Mouse (Mus musculus) frontal cortex, postnatal 36 days (tissue): ENCODE results near the gene Zfp638.
"Not testable (repeated sequence)": the region's sequence is repeated elsewhere in the genome, so short reads cannot be mapped to it uniquely, and the experiment has no call there.

Experiments used
- DNase-seq, 2 experiments: peaks; one replicate each; pipeline ENCODE4 v3.0.0; 2022; ENCODE audit warnings: low spot score in 2 of 2

The Zfp638 gene

DNA sequence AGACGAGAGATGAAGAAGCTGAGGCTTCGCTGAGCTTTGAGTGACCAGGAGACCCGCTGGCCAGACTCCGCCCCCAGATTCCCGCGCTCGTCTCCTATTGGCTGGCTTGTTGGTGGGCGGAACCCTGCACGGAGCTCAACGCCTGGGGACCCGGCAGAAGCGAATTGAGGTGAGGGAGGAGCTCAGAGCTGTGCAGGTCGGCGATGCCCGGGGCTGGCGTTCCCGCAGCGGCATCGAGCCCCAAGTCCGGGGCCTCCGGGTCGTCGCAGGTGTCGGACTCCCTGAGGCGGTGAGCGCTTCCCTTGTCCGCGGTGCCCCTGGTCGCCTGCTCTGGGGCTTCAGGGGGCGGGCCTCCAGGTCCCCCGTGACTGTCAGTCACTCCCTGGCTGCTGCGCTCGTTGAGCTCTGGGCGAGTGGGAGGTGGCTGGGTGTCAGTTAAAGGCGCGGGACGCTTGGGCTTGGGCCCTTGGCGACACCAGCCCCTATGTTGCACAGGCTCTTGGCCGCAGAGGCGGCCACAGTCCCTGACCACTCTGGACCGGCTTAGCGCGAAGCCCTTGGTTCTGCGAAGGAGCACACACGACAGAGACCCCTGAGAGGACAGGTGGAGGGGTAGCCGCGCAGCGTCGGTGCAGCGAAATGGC is at the start of gene Zfp638:
Gene Zfp638 (plus strand): TSS at position 156 of the 644 bp plus-strand sequence.
- DNase-seq: peak; percentile 95 to 96

- no peak for DNase-seq
Measured at GRCm38 (mm10) chr6:83818996-83819395, 47.9 kb upstream of the Zfp638 start.

GRCm38 (mm10) chr6:83820727-83821515 is 46.0 kb upstream of the Zfp638 start:
- DNase-seq: no peak

DNA sequence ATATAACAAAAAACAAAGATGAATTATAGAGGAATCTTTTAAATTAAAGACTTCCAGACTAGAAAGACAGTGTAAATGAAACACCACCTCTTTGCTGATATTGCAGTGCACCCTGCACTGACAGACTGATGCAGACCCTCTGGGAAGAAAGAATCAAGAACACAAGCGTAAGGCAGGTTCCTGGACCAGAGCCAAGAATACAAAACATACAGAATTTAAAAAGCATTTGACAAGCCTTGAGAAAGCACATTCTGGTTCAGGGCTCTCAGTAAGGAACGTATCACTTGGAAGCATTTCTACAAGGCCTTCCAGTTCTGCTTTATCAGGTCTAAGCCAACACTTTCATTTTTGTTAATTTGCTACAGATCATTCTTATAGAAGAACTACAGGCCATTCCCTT is 45.1 kb upstream of the Zfp638 start:
- DNase-seq: no peak

- DNase-seq: peak; percentile 4 to 5
Measured at GRCm38 (mm10) chr6:83830941-83831605, 35.8 kb upstream of the Zfp638 start.

DNA sequence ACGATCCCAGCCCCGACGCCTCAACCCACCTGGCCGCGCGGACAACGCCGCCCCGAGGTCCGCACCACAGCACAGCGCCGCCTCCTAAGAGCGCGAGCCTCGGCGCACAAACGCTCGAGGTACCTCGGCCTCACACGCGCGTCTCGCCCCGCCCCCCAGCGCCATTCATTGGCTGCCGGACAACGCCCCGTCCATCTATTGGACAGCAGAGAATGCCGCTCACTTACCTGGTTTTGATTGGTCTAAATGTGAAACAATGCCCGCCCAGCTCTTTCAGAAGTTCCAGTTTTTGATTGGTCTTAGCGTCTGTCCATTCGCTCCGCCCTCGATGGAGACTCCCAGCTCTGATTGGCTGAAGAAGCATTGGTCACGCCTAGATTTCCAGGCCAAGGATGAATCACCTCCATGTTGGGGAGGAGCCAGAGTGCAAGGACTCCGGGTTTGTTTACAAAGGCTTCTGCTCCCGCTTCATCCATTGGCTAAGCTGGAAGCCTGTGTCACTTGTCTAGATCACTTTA is 35.2 kb upstream of the Zfp638 start, which contains the start of gene Paip2b:
Gene Paip2b (minus strand): TSS at position 136 of the 518 bp plus-strand sequence.
- peak; percentile 98 to 100 for DNase-seq

- not testable (repeated sequence) for DNase-seq
Measured at GRCm38 (mm10) chr6:83832393-83832792, 34.5 kb upstream of the Zfp638 start.

GRCm38 (mm10) chr6:83836826-83837225 is 30.1 kb upstream of the Zfp638 start:
- DNase-seq: no peak

DNA sequence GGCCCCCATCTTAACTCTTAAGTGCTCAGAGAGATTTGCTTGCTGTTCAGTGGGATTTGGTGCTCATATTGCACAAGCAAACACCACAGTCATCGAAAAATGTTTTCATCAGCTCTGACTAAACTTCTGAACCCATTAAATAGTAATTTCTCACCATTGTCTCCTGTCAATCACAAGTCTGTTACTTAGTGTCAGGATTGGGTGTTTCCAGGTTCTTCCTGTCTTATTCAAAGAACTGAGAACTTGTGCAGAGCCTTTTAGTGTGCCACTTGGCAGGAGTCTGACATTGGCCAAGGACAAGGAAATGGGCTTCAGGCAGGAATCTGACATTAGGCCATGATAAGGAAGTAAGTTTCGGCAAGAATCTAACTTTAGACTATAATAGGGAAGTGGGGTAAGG is 28.9 kb upstream of the Zfp638 start:
- DNase-seq: no peak

- DNase-seq: no peak
Measured at GRCm38 (mm10) chr6:83840086-83840485, 26.8 kb upstream of the Zfp638 start.

DNA sequence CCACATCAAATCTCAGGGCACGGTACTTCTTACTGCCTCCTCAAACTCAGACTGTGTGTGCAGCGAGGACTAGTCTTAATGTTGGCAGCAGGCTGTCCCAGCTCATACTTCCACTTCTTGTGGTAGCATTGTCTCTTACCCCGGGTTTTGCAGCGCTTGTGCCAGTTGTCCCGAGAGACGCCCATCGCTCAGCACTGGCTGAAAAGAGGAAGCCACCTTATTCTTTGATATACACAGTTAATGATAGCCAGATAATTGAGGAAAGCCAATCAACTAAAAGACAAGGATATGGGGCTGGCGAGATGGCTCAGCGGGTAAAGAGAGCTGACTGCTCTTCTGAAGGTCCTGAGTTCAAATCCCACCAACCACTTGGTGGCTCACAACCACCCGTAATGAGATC is 22.0 kb upstream of the Zfp638 start:
- DNase-seq: no peak

DNA sequence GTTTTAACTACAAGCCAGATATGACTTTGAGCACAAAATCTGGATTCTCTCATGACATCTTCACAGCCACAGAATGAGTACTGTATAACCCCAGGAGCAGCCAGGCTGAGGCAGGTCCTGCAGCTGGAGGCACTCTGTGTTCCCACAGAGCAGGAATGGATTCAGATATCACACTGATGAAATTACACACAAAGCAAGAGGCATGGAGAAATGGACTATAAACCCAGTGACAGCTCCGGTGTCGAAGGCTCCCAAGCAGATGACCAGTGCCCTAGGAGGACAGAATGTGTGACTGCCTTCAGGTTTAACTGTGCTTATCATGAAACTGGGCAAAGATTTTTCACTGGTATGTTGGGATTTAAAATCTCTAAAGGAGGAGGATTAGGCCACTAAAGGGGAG is 20.8 kb upstream of the Zfp638 start:
- no peak for DNase-seq

- no peak for DNase-seq
Measured at GRCm38 (mm10) chr6:83849446-83849845, 17.5 kb upstream of the Zfp638 start.

GRCm38 (mm10) chr6:83857476-83857875 is 9.4 kb upstream of the Zfp638 start:
- no peak for DNase-seq

DNA sequence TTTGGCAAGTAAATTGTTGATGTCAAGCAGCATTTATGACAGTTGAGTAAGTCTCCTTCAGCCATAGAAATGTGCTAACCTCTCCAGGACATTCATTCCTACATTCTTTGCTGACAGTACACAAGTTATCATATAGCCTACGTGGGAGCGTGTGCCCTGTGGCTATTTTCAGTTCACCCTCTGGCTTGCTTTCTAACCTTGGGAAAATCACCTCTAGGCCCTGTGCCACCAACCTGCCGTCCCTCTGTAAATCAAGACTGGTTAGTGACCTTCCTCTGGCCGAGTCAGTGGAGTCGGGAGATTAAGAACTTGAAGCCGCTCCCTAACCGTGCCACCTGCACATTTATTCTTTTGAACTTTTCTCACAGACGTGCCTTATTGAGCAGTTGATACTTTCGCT is 6.9 kb upstream of the Zfp638 start:
- no peak for DNase-seq

DNA sequence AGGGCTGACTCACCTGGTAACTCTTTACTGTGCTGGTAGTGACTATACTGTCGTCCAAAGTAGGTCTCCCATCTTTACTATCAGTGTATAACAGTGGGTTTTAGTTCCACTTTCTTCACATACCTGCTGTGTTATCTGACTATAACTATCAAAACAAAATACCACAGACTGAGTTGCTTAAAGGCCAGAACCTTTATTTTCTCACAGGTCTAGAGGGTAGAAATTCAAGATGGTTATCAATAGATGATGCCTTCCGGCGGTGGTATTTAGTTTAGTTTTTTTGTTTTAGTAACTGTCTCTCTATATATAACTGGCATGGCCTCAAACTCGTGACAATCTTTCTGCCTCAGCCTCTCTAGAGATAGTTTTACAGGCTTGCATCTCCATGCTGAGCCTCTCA is 3.4 kb upstream of the Zfp638 start:
- DNase-seq: no peak

DNA sequence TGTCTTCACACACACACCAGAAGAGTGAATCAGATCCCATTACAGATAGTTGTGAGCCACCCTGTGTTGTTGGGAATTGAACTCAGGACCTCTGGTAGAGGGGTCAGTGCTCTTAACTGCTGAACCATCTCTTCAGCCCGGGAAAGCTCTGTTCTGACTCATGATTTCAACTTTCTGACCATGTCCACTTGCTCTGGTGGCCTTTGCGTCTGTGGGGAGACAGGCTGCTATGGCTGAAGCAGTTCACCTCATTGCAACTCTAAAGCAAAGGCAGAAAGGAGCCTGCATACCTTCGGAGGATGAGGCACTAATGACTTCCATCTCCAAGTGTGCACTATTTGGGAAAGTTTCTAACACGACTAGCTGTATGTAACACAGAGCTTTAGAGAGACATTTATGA is 486 bp upstream of the Zfp638 start:
- DNase-seq: no peak

GRCm38 (mm10) chr6:83867598-83868585 is 983 bp downstream of the Zfp638 start:
- DNase-seq: peak; percentile 39 to 53

DNA sequence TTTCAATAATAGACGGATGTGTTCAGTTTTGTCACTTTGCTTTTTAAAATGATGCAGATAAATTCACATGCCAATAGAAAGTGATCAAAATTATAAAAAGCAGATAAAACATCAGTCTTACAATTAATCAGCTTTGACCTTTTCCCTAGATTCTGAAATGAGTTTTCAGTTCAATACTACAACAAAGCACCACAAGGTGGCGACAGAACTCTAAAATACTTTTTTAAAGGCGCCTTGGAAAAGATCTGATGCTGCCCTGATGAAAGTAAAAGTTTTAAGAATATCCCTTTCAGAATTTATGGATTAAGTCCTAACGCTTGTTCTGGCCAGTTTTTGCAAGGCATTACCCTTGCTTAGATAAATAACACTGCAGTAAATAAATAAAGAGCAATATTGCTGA is 12.9 kb downstream of the Zfp638 start:
- peak; percentile 36 to 79 for DNase-seq

DNA sequence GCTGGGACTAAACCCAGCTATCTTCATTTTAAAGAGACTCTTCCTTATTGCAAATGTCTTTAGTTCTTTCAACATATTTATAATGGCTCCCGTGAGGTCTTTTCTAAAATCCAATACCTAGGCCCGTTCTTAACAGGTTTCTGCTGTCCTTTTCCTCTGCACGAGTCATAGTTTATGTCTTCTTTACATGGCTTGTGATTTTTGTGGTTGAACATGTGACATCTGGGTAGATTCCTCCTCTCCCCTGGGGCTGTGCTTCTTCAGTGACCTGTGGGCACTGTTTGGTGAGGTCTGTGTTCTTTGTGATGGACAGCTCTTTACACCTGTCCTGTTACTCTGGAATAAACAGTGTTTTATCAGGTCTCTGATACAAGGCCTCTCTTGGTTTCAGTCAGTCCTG is 19.9 kb downstream of the Zfp638 start:
- DNase-seq: no peak

- DNase-seq: no peak
Measured at GRCm38 (mm10) chr6:83888802-83889201, 21.9 kb downstream of the Zfp638 start.
